Mouse (Mus musculus): ENCODE measurements around the gene Thrap3.
"Not testable (repeated sequence)": the region's sequence is repeated elsewhere in the genome, so short reads cannot be mapped to it uniquely, and the experiment has no call there.

Gene Thrap3

DNA sequence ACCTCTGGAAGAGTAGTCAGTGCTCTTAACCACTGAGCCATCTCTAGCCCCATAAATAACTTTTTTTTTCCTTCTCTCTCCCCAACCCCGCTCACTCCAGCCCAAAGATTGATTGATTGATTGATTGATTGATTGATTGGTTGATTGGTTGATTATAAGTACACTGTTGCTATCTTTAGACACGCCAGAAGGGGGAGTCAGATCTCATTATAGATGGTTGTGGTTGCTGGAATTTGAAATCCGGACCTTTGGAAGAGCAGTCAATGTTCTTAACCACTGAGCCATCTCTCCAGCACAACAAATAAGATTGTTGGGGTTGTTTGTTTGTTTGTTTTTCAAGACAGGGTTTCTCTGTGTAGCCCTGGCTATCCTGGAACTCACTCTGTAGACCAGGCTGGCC, 17.0 kb upstream of the Thrap3 start:
- peak; percentile 46 for DNase-seq (ENCODE audit: low read depth, low spot score)

DNA sequence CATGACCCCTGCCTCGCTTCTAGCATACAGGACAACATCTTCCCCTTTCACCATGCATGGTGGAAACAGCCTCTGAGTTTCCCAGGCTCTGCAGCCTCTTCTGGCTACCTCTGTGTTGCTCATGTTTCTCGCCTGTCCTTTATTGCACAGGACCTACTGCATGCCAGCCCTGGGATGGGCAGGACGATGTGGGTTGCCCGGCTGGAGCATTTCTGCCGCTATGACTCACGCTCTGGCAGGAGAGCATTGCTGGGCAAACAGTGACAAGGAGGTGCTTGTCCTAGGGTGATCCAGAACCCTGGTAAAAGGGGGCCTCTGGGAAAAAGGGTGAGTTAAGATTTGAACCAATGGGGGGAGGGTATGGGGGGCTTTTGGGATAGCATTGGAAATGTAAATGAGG, 15.2 kb upstream of the Thrap3 start:
- DNase-seq (ENCODE audit: low read depth, low spot score), result no peak

DNA sequence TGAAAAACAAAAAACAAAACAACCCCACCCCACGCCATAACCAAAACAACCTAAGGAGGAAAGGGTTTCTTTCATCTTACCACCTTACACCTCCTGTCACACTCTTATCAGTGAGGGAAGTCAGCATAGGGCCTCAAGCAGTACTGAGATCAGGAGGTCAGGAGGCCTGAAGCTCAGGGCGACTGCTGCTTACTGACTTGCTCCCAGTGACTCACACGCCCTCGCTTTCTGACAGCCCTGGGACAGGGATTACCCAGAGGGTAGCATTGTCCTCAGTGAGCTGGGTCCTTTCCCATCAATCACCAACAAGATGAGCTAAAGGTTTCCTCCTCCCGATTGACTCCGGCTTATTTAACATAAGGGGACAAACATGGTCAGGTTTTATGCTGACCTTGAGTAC, 4.5 kb upstream of the Thrap3 start:
- DNase-seq (ENCODE audit: low read depth, low spot score), result no peak

DNA sequence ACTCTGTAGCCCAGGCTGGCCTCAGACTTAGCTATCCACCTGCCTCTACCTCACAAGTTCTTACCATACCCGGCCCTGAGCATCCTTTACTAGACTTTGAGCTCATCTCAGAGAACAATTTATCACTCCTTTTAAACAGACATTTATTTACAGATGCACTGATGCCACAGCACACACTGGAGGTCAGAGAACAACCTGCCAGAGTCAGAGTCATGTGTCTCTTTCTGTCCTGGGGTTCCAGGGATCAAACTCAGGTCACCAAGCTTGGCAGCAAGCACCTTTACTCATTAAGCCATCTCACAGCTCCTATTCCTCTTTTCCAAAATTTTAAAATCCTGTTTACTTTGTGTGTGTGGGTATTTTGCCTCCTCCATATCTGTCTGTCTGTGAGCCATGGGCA, 2.8 kb upstream of the Thrap3 start:
- no peak for DNase-seq (ENCODE audit: low read depth, low spot score)

DNA sequence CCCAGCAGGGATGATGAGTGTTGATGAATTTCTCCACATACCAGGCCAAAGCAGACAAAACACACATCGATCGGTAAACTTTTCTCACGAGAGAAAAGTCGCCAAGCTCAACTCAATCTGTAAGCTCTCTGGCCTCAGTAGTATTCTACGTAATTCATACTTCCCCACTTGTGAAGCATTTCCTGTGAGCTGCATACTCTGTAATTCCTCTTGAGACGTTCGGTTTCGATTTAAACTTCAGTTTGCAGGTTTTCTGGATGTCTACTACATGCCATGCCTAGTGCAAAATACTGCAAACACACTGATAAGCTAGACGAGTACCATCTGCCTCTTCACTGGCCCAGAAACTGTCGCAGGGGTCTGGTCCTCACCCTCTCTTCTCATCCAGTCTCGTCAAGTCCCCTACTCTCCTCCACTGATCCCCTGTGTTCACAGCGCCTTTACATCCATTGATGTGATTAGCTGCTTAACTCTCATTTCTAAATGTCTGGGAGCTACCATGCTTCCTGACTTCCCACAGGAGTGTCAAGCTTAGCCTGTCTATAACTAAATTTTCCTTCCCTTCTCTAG, 2.2 kb upstream of the Thrap3 start:
- no peak for DNase-seq (ENCODE audit: low read depth, low spot score)

DNA sequence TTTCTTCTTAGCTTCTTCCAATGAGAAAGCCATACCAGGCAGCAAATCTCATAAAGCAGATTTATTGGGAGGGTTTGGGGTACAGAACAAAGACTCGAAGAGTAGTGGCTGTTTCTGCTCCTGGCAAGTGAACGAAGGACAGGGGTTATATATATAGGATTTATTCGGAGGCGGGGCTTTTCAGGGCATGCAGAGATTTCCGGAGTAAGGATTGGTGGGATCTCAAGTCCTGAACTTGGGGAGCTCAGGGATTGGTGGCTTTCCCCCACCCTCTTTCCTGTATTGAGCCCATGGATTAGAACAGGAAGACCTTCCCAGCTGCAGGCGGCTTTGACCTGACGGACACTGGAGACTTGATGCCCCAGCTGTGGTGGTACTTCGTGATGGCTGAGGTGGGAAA, 1.5 kb upstream of the Thrap3 start:
- DNase-seq (ENCODE audit: low read depth, low spot score), result peak; percentile 81

DNA sequence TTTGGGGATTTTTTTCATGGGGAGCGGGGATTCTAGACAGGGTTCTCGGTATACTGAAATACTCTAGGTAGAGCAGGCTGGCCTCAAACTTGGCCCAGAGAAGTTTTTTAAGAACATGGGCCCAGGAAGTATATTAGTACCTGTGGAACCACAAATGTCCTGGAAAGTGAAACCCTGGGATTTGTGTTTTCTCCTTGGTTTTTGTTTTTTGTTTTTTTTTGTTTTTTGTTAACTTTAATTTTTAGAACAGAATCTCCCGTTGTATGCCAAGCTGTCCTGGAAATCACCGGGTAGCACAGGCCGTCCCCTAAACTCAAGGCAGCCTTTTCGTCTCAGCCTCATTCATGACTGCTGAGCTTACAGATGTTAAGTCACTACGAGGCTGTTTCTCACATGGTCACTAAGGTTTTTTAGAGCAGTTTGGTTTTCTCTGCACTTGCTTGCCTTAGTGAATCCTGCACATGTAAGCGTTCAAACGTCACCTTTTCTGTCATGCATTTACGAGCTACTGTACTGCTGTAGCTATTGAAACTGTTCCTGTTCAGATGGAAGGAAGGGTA, 856 bp upstream of the Thrap3 start:
- no peak for DNase-seq (ENCODE audit: low read depth, low spot score)

DNA sequence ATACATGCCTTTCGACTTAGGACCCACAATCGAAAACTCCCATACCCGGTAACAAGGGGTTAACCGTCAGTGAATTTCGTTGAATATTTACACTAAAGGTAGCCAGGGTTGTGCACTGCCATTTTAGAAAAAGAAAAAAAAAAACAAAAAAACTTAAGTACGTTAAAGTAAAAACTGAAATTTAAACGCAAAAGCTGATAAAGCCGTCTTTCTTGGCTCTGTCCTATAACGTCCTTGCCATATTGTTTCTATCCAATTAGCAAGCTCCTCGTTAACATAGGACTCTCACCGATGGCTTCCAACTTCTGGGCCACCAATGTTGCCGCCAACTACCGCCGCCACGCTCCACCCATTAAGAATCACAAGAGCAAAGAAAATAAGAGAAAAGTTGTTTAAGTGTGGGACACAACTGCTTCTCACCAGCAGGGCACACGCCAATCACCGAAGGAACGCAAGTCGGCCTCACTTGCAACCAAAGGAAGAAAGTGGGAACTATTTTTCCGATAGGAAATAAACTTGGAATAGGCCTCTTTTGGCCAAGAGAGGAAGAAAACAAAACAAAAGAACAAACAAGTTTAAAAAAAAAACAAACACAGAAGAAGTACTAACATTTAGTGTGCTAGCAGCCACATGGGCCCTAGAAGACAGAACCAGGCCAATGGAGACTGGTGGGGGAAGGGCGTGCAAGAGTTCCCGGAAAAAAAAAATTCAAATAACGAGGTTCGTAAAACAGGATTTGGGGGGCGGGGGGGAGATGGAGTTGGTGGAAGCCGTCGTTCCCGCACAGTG, 852 bp downstream of the Thrap3 start:
- peak; percentile 77 for DNase-seq (ENCODE audit: low read depth, low spot score)

DNA sequence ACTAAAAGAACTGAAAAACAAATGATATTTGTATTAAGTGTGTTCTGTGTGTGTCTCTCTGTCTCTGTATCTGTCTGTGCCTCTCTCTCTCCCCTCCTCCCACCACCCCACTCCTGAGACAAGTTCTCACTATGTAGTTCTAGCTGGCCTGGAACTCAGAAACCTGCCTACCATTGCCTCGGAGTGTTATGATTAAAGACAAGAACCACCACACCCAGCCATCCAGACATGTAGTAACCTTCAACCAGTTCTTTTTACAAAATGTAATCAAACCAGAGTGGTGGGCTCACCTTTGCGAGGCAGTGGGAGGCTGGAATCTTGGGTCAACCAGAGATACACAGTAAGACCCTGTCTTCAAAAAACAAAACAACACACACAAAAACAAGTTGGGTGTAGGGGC, 1.9 kb downstream of the Thrap3 start:
- DNase-seq (ENCODE audit: low read depth, low spot score), result no peak

DNA sequence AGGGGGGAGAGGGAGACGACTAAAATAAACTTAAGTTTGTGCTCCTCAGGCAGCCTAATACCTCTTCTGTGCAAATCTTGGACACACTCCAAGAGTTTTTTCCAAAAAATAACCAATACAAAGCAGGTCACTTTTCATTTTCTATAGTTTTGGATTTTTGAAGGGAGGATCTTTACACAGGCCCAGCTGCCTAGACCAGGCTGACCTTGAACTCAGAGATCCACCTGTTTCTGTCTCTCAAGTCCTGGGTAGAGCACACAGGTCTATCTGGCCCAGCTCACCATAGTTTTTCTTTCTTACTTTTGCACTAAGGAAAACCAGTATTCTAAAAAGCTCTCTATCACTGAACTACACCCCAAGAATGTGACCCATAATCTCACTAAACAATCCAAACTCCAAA, 2.5 kb downstream of the Thrap3 start:
- no peak for DNase-seq (ENCODE audit: low read depth, low spot score)

DNA sequence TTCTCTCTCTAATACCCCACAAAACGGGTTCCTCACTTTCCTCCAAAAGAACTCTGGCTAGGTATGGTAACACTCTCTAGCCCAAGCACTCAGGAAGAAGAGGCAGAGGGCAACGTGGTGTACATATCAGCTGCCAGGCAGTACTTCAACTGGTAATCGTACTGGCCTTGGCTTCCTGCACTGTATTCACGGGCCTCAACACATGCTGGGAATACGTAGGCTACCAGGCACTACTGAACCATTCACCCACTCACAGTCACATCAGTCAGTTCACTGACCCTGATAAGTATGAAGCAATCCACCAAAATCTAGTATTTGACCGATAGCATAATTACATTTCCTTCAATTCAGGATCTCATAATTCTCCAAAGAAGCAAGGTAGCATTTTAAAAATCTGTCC, 3.0 kb downstream of the Thrap3 start:
- no peak for DNase-seq (ENCODE audit: low read depth, low spot score)

DNA sequence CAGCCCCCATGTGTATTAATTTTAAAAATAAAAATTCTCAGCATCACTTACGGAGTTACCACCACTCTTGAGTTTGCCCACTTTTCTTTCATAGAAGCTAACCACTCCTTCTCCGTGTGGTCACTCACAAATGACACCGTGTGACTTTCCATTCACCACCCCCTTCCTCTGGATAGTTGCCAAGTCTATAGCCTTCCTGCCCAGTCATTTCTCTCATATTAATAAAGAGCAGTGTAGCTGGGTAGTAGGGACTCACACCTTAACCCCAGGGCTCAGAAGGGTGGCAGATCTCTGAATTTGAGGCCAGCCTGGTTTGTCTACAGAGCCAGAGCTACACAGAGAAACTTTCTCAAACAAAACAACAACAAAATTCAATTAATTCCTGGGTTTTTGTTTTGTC, 5.1 kb downstream of the Thrap3 start:
- DNase-seq (ENCODE audit: low read depth, low spot score), result no peak

DNA sequence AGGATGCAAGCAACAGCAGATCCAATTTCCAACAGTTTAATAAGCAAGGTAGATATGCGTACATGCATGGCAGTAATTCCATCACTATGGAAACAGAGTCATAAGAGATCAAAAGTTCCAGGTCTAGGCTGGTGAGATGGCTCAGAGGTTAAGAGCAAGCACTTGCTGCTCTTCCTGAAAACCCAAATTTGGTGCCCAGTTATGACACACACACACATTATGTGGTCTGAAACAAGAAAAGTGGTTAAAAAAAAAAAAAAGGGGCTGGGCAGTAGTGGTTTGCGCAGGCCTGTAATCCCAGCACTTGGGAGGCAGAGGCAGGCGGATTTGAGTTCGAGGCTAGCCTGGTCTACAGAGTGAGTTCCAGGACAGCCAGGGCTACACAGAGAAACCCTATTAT, 7.6 kb downstream of the Thrap3 start:
- DNase-seq (ENCODE audit: low read depth, low spot score), result no peak

DNA sequence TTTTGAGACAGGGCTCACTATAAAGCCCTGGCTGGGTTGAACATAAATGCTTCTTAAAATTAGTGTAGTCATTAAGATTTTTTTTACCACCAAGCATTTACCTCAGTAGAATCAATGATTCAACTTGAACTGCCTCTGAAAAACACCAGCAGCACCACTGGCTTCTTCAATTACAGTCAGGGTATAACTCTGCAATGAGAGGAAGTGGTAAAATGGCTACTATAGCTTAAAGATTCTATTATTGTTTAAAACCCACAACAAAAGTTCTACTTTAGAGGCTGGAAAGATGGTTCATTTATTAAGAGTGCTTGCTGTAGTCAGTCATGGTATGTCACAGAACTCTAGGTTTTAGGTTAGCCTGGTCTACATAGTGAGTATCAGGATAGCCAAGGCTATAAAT, 8.3 kb downstream of the Thrap3 start:
- no peak for DNase-seq (ENCODE audit: low read depth, low spot score)

DNA sequence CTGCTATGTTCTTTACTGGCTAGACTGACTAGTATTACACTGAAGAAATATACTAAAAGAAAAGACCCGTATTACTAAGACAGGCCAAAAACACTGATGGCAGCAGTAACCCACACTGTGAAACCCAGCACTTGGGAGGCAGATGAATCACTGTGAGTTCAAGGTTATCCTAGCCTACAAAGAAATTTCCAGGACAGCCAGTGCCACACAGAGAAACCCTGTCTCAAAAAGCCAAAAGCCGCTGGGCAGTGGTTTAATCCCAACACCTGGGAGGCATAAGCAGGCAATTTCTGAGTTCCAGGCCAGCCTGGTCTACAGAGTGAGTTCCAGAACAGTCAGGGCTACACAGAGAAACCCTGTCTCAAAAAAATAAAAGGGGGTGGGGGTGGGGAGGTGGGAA, 11.9 kb downstream of the Thrap3 start:
- no peak for DNase-seq (ENCODE audit: low read depth, low spot score)

DNA sequence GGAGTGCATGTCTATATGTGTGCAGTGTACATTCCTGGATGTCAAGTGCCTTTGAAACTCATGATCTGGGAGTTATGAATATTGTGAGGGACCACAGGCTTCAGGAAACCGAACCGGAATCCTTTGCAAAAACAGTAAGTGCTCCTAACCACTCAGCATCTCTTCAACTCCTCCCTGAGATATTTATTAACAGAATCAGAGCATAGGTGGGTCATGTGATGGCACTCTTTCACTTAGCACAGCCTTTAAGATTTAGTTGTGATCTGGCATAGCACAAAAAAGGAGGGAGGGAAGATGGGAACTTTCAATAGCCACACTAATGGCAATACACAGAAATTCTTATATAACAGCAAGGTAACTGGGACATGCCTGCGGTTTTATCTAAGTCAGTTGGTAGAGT, 15.5 kb downstream of the Thrap3 start:
- DNase-seq (ENCODE audit: low read depth, low spot score), result no peak

DNA sequence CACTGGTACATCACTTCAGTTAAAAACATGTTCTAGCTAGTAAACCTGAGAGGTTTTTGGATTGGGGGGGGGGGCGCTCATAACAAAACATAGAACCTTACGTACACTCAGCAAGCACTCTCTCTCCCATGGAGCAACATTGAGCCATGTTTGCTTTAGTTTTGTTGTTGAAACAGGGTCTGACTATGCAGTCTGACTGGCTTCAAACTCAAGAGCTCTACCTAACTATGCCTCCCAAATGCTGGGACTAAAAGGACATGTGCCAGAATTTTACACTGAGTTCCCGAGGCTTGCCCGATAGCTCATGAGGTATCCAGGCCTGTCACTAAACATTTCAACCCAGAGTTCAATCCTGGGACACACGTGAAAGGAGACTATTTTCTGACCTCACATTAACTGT, 19.5 kb downstream of the Thrap3 start:
- DNase-seq (ENCODE audit: low read depth, low spot score), result no peak

DNA sequence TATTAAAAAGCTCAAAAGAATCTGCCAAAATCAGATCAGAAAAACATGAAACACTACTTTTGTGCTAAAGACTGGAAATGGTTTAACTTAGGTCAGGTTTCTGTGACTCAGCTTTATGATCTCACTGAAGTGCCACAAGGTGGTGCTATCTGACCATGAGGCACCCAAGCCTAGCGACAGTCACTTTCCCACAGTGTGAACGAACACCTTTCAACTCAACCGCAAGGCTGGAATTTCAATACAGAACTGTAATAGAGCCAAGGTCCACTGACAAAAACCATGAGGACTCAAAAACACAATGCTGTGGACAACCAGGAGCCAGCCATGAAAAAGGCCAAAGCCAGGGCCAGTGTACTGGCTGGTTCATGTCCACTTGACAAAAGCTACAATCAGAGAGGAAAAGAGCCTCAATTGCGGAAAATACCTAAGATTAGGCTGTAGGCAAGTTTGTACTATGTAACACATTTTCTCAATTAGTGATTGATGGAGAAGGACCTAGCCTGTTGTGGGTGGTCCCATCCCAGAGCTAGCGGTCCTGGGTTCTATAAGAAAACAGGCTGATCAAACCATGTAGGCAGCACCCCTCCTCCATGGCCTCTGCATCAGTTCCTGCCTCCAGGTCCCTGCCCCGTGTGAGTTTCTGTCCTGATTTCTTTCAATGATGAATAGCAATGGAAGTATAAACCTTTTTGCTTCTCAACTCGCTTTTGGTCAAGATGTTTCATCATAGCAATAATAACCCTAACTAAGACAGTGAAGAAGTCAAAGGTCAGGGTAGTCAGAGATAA, 21.2 kb downstream of the Thrap3 start:
- DNase-seq (ENCODE audit: low read depth, low spot score), result peak; percentile 78

DNA sequence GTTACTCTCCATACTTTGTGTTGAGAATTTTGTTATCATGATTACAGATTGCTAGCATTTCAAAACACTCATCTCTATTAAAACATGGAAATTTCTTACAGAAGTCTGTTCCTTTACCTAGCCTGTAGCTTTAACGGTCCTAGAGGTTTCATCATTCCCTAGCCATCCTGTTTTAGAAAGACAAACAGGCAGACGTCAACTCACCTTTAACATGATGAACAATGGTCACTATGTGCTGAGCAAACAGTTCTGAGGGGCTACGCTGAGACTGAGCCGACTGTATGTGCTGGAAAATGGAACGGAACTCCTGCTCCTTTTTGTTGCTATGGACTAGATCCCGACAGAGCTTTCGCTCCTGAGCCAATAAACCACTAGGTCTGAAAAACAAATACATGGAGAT, 26.6 kb downstream of the Thrap3 start:
- not testable (repeated sequence) for DNase-seq (ENCODE audit: low read depth, low spot score)

DNA sequence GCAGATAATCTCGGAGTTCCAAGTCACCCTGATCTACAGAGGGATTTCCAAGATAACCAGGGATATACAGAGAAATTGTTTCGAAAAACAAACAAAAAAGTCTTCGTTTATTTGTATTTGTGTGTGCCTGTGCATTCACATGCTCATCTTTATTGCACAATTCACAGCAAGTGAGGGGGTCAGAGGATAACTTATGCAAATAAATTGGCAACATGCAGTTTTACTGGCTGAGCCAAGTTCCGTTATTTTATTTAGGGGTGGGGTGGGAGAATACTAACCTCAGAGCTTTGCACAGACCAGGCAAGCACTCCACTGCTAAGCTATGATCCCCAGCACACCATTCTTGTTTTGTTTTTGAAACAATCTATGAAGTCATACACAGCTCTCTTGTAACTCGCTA, 28.8 kb downstream of the Thrap3 start:
- DNase-seq (ENCODE audit: low read depth, low spot score), result no peak

DNA sequence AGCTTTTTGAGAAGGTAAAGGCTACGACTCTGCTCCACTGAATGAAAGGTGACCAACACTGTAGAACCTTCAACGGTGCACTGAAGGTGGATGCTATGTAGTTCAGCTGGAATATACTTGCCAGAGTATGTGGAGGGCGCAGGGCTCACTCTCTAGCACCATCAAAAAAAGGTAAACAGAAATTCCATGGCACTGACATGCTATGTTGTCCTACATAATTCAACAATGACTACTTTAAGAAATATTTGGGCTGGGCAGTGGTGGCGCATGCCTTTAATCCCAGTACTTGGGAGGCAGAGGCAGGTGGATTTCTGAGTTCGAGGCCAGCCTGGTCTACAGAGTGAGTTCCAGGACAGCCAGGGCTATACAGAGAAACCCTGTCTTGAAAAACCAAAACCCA, 31.8 kb downstream of the Thrap3 start:
- DNase-seq (ENCODE audit: low read depth, low spot score), result not testable (repeated sequence)

DNA sequence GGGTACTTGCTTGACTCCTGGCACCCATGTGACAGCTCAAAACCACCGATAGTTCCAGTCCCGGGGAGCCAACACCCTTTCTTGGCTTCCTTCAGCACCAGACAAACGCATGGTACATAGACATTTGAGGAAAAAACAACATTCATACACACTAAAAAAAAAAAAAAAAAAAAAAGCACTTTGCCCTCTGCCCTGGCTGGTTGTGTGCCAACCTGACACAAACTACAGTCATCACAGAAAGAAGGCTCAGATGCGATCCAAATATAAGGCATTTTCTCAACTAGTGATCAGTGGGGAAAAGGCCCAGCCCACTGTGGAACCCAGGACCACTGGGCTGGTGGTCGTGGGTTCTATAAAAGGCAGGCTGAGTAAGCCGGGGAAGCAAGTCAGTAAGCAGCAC, 33.7 kb downstream of the Thrap3 start:
- no peak for DNase-seq (ENCODE audit: low read depth, low spot score)

DNA sequence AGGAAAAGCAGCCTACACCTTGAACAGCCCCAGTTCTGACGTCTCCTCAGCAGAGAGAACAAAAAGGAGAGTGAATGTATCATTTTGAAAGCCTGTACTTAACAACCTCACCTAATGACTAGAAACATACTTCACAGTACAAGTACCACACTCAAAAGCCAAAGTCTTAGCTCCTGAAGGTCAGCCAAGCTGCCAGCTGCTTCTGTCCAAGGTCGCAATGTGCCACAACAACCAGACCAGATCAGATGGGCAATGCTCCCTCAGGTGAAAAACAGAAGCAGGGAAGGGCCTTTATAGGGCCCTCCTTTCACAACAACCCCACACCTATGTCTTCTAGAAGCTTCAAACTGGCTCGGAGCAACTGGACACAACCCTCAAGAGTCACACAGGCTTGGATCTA, 36.5 kb downstream of the Thrap3 start:
- DNase-seq (ENCODE audit: low read depth, low spot score), result no peak
